Mouse (Mus musculus): ENCODE results near the gene Nfib. TPM values are rescaled to one million over a fixed set of nuclear protein-coding genes. Genes with fewer than 3 reads are reported as not detected.

The Nfib gene
- total and polyA plus RNA-seq, 3 experiments: 0.04 to 0.11 (median 0.09) TPM

GRCm38 (mm10) chr4:82436656-82437055, 268.9 kb downstream of the Nfib start:
- no peaks in the 10 kb centered on the region for H3K79me2 ChIP-seq (replicated peaks; ENCODE audit: control insufficient read depth, extremely low read depth, insufficient read depth, poor library complexity, severe bottlenecking)
- in situ Hi-C loops (cut with MboI; ENCODE audit: low pct_ligation_motif_present, low pct_unique_long_range_greater_than_20kb, low sequenced_read_pairs): no loop called here

GRCm38 (mm10) chr4:82435716-82436115, 269.8 kb downstream of the Nfib start:
- DNase-seq (ENCODE audit: extremely low read depth): no peak
- TF ChIP-seq KAT2A (IDR thresholded peaks at IDR 0.05; ENCODE audit: insufficient replicate concordance, low read length) (no peak), CTCF (conservative IDR thresholded peaks at IDR 0.05 in 1 of 2, IDR thresholded peaks at IDR 0.05 in 1 of 2; ENCODE audit: low read depth in 2 of 2, low read length in 2 of 2) (no peak), NELFE (IDR thresholded peaks at IDR 0.05; ENCODE audit: low read depth, low read length) (no peak), CHD2 (IDR thresholded peaks at IDR 0.05; ENCODE audit: low read length) (no peak), TBP (conservative IDR thresholded peaks at IDR 0.05; ENCODE audit: low read depth, low read length) (no peak), USF2 (conservative IDR thresholded peaks at IDR 0.05; ENCODE audit: low read depth, low read length) (no peak), HCFC1 (IDR thresholded peaks at IDR 0.05; ENCODE audit: low read depth, low read length) (no peak), MAX (IDR thresholded peaks at IDR 0.05; ENCODE audit: low read length) (no peak), SMC3 (IDR thresholded peaks at IDR 0.05; ENCODE audit: low read depth, low read length) (no peak)
- no peak overlapping the region for H3K9ac ChIP-seq (ENCODE audit: insufficient read depth, low read depth)
- H3K4me1 ChIP-seq (ENCODE audit: control insufficient read depth in 1 of 2, insufficient read depth in 2 of 2): no peaks in the 10 kb centered on the region
- H3K9me3 ChIP-seq (replicated peaks; ENCODE audit: low read length): no peaks in the 10 kb centered on the region
- no peaks in the 10 kb centered on the region for H3K36me3 ChIP-seq (replicated peaks in 1 of 2; ENCODE audit: control insufficient read depth in 1 of 2, insufficient read depth in 1 of 2, low read length in 1 of 2)
- no peaks in the 10 kb centered on the region for H3K79me2 ChIP-seq (replicated peaks; ENCODE audit: control insufficient read depth, extremely low read depth, insufficient read depth, poor library complexity, severe bottlenecking)
- no peak overlapping the region for H3K4me2 ChIP-seq (ENCODE audit: insufficient read depth, low read depth, poor library complexity, severe bottlenecking)
- in situ Hi-C loops (cut with MboI; ENCODE audit: low pct_ligation_motif_present, low pct_unique_long_range_greater_than_20kb, low sequenced_read_pairs) (no loop called here), dilution Hi-C loops (cut with MboI; ENCODE audit: extremely low pct_ligation_motif_present, extremely low pct_unique_long_range_greater_than_20kb, low sequenced_read_pairs) (no loop called here)
- H3K27ac ChIP-seq (ENCODE audit: insufficient read depth, low read depth): no peak overlapping the region
- H3K27me3 ChIP-seq (replicated peaks): no peaks in the 10 kb centered on the region
- no peak overlapping the region for H3K4me3 ChIP-seq (replicated peaks in 1 of 3; ENCODE audit: low read depth in 2 of 3, low read length in 2 of 3, poor library complexity in 1 of 3)

More at GRCm38 (mm10) chr4:82436656-82437055, 268.9 kb downstream of the Nfib start:
- dilution Hi-C loops (cut with MboI; ENCODE audit: extremely low pct_ligation_motif_present, extremely low pct_unique_long_range_greater_than_20kb, low sequenced_read_pairs): no loop called here
- Histone ChIP-seq H3K4me3 (replicated peaks in 1 of 3; ENCODE audit: low read depth in 2 of 3, low read length in 2 of 3, poor library complexity in 1 of 3) (no peak overlapping the region), H3K9ac (ENCODE audit: insufficient read depth, low read depth) (no peak overlapping the region), H3K27me3 (replicated peaks) (no peaks in the 10 kb centered on the region), H3K36me3 (replicated peaks in 1 of 2; ENCODE audit: control insufficient read depth in 1 of 2, insufficient read depth in 1 of 2, low read length in 1 of 2) (no peaks in the 10 kb centered on the region), H3K4me1 (ENCODE audit: control insufficient read depth in 1 of 2, insufficient read depth in 2 of 2) (no peaks in the 10 kb centered on the region), H3K27ac (ENCODE audit: insufficient read depth, low read depth) (no peak overlapping the region), H3K4me2 (ENCODE audit: insufficient read depth, low read depth, poor library complexity, severe bottlenecking) (no peak overlapping the region), H3K9me3 (replicated peaks; ENCODE audit: low read length) (no peaks in the 10 kb centered on the region)
- DNase-seq (ENCODE audit: extremely low read depth): no peak
- TF ChIP-seq ZKSCAN1 (IDR thresholded peaks at IDR 0.05; ENCODE audit: borderline replicate concordance, low read depth, low read length): no peak
- no peak for TF ChIP-seq MAFK (IDR thresholded peaks at IDR 0.05; ENCODE audit: insufficient replicate concordance, low read length)
- TF ChIP-seq USF2 (conservative IDR thresholded peaks at IDR 0.05; ENCODE audit: low read depth, low read length): no peak
- no peak for TF ChIP-seq UBTF (IDR thresholded peaks at IDR 0.05; ENCODE audit: low read depth, low read length)
- no peak for TF ChIP-seq MAZ (IDR thresholded peaks at IDR 0.05; ENCODE audit: low read depth, low read length)
- TF ChIP-seq SMC3 (IDR thresholded peaks at IDR 0.05; ENCODE audit: low read depth, low read length): no peak
- TF ChIP-seq MXI1 (IDR thresholded peaks at IDR 0.05; ENCODE audit: low read depth, low read length): no peak
- TF ChIP-seq TBP (conservative IDR thresholded peaks at IDR 0.05; ENCODE audit: low read depth, low read length): no peak
- no peak for TF ChIP-seq TCF12 (IDR thresholded peaks at IDR 0.05; ENCODE audit: low read depth, low read length)
- no peak for TF ChIP-seq JUND (conservative IDR thresholded peaks at IDR 0.05; ENCODE audit: low read depth, low read length)
- TF ChIP-seq RCOR1 (conservative IDR thresholded peaks at IDR 0.05; ENCODE audit: low read depth, low read length): no peak
- TF ChIP-seq HCFC1 (IDR thresholded peaks at IDR 0.05; ENCODE audit: low read depth, low read length): no peak
- no peak for TF ChIP-seq GABPA (IDR thresholded peaks at IDR 0.05; ENCODE audit: insufficient replicate concordance, low read depth, low read length)

All from CH12.LX (cell line).